Mouse (Mus musculus): ENCODE measurements at regions not wholly inside any gene's neighbourhood (a gene's known extent, or its start where the extent isn't known, plus 50 kb on each side); places are given as distances from the start of the nearest gene placed in this dataset.

DNA sequence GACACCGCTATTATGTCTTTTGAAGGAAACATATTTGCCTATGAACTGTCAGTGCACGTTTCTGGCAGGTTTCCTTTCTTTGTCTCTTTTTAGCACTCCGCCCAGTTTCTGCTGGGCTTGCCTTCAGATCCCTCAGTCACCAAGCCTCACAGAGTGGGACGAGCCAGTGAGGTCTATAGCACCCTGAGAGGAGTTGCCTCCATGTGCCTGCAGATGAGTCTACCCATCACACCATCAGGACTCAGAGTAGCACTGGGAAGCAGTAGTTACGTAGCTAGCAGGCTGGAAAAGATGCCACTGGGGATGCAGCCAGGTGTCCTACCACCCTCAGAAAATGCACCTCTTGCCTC, 141.5 kb upstream of the Smim15 start:
- TF ChIP-seq MAFK (IDR thresholded peaks at IDR 0.05; ENCODE audit: insufficient read depth, low read depth, low read length): no peak
- TF ChIP-seq HCFC1 (IDR thresholded peaks at IDR 0.05; ENCODE audit: borderline replicate concordance, insufficient read depth, low read length): no peak
- no peak for TF ChIP-seq CHD2 (IDR thresholded peaks at IDR 0.05; ENCODE audit: low read depth, low read length)
- TF ChIP-seq ZNF384 (IDR thresholded peaks at IDR 0.05; ENCODE audit: low read depth, low read length): no peak
